Mouse (Mus musculus) left cerebral cortex, adult 18-20 months (tissue): Measurements from ENCODE around the gene Irf5. TPM values are rescaled to one million over a fixed set of nuclear protein-coding genes. Genes with fewer than 3 reads are reported as not detected.

Experiments used
- DNase-seq, 2 experiments: peaks; one replicate each; pipeline ENCODE4 v3.0.0; 2021 to 2022; ENCODE audit warnings: low spot score in 2 of 2, mixed read lengths in 1 of 2
- long read RNA-seq, 2 experiments: library from polyadenylated mRNA; stranded (forward); transcript quantifications; one replicate each; pipeline ENCODE4 v2.0.0; 2021
- total RNA-seq, 2 experiments: library from RNA; stranded (reverse); gene quantifications; 2 replicates each; pipeline ENCODE4 v1.2.3; 2021

The Irf5 gene
- 1 to 10 TPM; 4.2 to 5.2 TPM for total RNA-seq
- long read RNA-seq, experiment 1, partial matches to known transcripts = 0 of 5 reads
- long read RNA-seq, experiment 1, other reads (novel, unspliced or antisense) = 1 of 5 reads
- long read RNA-seq, experiment 2, transcript Irf5-201 (9 exons, 2,189 nt) = major isoform, 6 of 6 reads
- long read RNA-seq, experiment 2, partial matches to known transcripts = 0 of 6 reads
- long read RNA-seq, experiment 2, other reads (novel, unspliced or antisense) = 0 of 6 reads

DNA sequence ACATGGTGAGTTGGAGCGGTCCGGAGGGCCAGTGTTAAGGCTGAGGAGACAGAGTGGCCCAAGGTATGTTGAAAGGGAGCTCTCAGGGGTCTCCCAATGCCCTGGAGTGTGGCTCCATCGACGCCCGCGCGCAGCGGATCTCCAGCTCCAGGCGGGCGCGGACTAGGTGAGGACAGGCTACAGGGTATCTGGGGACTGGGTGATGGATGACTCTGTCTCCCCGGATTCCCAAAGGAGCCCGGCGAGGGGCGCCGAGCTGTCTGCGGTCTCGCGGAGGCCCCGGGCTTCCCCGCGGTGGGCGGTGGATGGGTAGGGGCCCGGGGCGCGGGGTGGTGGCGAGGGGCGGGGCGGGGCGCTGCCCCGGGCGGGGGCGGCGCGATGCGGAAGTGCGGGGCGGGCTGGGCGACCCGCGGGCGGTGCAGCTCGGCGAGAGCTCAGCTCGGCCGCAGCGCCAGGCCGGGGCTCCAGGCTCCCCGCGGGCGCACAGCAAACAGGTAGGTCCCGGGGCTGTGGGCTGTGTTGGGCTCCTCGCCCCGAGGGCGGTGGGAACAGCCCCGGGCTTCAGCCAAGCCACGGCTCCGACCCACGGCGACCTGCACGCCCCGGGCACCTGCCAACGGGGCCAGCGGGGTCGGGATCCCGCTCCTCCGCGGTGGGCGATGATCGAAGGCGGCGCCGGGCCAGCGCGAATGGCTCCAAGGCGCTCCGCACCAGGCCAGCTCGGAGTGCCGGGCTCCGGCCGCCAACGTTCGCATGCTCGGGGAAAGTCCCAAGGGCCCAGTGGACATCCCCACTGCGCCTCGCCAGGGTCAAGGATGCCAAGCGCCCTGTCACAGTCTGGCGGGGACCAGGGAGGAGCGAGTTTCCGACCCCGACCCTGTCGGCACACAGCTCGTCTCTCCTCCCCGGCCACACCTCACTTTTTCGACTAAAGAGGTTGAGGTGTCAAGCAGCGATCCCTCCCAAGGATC, at the start of gene Irf5:
TSS of gene Irf5 (plus strand) at position 345 of the 971 bp plus-strand sequence.
- no peak for DNase-seq

GRCm38 (mm10) chr6:29482691-29483090, 43.7 kb upstream of the Irf5 start:
- no peak for DNase-seq

DNA sequence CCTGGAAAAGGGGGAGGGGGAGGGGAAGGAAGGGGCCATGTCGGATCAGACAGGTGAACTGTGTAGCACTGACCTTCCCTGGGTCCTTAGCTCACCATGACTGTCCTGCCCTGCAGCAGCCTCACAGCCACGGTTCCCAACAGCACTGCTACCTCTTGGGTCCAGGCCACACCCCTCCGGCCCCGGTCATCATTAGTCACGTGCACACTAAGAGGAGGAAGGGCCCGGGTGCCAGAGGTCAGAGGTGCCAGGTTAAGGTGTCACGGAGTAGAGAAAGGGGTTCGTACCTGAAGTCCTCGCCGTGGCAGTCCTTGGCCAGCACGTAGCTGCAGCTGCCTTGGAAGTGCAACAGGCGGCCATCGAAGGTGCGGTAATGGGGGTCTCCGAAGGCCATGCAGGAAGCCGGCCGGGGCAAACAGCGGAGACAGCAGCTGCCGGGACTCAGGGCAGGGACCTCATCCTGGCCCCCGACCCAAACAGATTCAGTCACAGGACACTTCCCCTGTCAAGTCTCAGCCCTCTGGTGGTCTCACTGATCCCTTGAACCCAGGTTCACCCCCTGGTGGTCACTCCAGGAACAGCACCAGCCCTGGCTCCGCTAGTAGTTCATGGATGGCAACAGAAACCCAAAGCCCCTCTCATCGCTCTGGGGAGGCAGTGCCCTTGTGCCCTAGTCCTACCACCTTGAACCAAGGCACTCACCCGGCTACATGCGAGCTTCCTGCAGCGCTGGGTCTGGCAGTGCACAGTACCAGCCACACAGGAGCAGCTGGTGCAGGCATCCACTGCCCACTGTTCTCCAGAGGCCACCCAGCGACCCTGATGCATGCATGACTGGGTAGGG, 41.5 kb upstream of the Irf5 start:
- DNase-seq = peak; percentile 19 to 60

DNA sequence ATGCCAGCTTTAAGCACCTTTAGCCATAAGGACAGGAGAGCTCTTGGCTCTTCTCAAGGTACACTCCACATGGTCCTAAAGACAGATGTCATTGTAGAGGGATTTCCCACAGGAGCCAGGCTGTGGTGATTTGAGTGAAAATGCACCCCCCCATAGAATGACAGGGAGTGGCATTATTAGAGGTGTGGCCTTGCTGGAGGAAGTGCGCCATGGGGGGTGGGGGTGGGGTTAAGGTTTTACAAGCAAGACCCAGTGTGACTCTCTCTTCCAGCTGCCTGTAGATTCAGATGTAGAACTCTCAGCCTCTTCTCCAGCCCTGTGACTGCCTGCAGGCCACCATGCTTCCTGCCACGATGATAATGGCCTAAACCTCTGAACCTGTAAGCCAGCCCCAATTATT, 40.5 kb upstream of the Irf5 start:
- DNase-seq = no peak

DNA sequence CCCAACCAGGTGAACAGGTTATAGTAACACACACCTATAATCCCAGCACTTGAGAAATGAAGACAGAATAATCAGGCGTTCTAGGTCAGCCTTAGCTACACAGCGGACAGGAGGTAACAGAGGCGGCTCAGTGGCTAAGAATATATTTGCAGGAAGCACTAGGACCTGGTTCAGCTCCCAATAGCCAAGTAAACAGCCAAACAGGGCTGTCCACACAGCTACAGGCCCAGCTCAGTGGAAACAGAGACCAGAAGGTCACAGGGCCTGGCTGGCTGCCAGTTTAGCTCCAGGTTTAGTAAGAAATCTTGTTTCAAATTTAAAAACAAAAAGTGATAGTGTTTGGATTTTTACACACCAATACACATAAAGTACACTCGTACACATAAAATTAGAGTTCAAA, 32.3 kb upstream of the Irf5 start:
- DNase-seq = no peak

DNA sequence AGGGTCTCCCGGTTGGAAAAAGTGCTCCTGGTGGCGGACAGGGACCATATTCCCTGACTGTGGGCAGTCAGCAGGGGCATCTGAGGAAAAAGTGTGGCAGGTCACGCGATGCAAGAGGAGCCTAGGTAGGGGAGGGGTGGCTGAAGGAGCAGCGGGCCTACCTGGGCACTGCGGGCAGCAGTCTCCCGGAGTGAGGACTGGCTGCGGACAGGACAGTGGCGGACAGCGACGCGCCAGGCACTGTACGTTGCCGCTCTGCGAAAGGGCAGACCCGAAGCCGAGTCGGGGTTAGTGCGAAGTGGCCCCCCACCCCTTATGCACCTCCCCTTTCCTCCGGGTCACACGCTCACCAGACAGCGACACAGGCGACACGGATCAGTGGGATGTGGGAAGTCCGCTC, 30.2 kb upstream of the Irf5 start:
- no peak for DNase-seq

GRCm38 (mm10) chr6:29497791-29498190, 28.6 kb upstream of the Irf5 start:
- no peak for DNase-seq

GRCm38 (mm10) chr6:29500177-29500576, 26.2 kb upstream of the Irf5 start:
- no peak for DNase-seq

DNA sequence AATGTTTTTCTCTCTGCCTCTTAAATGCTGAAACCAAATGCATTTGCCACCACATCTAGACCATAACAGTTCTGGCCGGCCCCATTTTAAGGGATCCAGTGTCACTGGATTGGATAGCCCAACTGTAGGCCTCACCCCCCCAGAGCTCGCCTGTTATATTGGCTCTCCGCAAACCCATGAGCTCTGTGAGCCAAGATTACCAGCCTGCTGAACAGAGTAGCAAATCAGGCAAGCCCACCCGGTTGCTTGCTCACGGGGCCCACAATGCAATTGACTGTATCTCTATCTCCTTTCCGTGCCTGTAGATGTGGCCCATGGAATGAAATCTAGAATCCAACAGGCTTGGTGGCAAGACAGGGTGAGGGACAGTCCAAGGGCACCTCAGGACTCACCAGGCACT, 25.6 kb upstream of the Irf5 start:
- no peak for DNase-seq

- DNase-seq = no peak
Observed at GRCm38 (mm10) chr6:29501599-29501998, 24.8 kb upstream of the Irf5 start.

DNA sequence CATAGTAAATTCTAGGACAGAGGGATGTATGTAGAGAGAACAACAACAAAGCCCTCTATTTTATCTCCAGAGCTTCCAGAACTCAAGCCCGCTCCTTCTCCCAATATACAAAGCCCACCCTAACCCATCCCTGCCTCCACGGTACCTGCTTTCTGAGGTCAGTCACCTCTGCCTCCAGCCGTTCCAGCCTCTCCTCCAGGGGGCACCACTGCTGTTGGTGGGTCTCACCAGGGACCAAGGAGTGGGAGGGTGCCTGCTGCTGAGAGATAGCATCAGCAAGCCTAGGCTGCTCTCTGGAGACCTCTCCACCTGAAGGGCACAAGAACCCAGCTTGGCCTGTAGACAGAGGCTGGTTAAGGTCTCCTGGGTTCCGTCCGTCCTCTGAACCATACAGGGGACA, 20.9 kb upstream of the Irf5 start:
- no peak for DNase-seq

DNA sequence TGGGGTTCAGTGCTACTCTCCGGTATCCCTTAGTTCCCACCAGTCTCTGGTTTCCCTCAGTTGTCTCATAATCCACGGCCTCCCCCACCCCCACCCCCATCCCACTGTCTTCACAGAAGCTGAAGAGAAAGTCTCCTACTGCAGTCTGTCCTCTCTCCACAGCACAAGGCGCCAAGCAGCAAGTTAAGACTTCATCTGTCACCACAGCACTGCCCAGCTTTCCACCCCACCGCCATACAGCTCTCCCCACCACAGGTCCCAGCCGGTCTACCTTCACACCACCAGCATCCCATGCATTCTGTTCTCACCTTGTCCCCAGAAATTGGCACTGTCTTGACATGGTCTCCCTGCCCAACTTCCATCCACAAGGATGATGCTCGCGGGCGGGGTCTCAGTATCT, 19.6 kb upstream of the Irf5 start:
- DNase-seq = no peak

DNA sequence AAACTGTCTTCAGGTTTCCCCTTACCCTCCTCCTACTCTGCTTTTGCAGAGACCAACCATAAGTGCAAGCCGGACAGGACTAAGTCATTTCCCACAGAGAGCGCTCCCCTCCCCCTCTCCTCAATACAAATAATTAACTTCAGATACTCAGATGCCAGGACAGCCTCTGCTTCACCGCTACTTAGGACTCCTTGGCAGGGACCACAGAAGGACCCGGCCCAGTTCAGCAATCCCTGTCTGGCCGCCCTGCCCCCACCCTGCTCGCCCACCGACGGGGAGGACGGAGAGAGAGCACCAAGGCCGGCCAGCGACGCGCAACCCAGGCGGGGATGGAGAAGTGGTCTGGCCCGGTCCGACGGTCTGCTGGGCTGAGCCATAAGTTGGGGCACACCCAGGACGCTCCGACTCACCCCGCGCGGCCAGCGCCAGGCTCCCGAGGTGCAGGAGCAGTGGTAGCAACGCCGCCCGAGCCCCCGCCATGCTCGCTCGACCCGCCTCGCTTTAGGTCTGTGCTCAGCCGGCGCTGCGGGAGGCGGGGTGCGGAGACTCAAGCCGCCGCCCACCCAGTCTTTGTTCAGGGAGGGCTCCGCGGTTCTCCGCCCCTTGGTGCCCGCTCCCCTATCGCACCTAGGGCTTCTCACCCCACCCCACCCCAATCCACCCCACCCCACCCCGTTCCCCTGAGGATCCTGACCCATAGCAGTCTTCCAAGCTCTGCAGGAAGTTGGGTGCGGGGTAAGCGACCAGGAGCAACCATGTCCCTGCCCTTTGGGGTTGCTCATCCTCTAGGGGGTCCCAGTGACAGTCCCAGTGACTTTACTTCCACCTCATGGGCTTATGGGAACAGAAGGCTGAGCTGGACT, 18.7 kb upstream of the Irf5 start, which contains the start of gene Kcp:
TSS of gene Kcp (minus strand) at position 506 of the 863 bp plus-strand sequence.
- DNase-seq = no peak

- no peak for DNase-seq
Observed at GRCm38 (mm10) chr6:29509086-29509485, 17.3 kb upstream of the Irf5 start.

- DNase-seq = no peak
Observed at GRCm38 (mm10) chr6:29513284-29513683, 13.1 kb upstream of the Irf5 start.

- DNase-seq = peak; percentile 70 to 75
Observed at GRCm38 (mm10) chr6:29517139-29517538, 9.3 kb upstream of the Irf5 start.

- no peak for DNase-seq
Observed at GRCm38 (mm10) chr6:29522626-29523300, 3.7 kb upstream of the Irf5 start.

DNA sequence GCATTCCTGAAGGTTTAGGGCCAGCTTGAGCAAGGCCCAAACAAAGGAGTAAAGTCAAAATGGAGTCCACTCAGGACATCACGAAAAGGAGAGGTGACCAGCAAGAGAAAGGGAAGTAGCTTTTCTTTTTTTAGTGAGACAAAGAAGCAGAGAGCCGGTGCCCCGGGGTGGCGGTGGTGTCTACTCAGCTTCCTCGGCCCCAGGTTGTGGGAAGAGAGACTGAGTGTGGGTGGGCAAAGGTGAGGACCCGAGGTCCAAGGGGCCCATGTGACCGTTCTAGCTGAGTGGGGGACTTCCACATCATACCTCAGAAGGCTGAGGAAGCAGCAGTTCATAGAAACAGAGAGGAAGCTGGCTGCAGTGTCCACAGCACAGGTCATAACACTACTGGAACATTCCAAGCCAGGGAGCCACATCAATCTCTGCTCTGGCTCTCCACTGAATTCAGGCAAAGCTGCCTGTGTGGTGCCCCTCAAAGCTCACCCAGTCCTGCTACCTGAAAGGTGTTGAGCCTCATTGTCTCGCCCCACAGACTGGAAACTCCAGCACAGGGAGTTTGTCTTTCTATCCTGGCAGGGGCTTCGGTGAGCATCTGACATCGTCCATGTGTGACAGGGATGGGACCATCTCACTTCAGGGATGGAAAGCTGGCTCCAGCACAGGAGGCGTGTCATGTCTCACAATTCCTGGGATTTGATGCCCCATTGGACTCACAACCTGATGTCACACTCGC, 3.0 kb upstream of the Irf5 start:
- DNase-seq = no peak

- no peak for DNase-seq
Observed at GRCm38 (mm10) chr6:29524034-29524489, 2.4 kb upstream of the Irf5 start.
